Comparison of ENCODE assay signal across 8 mouse cellular contexts in genomic region chr5:108462446-108462845, GRCm38 (mm10). TPM values are rescaled to one million over a fixed set of nuclear protein-coding genes. Genes with fewer than 3 reads are reported as not detected.
DNase-seq lines count a peak whose midpoint lies in the region; ATAC-seq and TF ChIP-seq lines count a peak whose summit lies in the region.

No protein-coding gene starts in this region.

- peak overlapping the region; percentile 99 for H3K9ac ChIP-seq in heart, embryonic 16.5 days (ENCODE audit: low read length)
- peak overlapping the region; percentile 97 for H3K9ac ChIP-seq in liver, embryonic 15.5 days

- 34% methylated on average over 4 of the region's 4 CpGs for WGBS in heart, embryonic 16.5 days
- 51% methylated on average over 4 of the region's 4 CpGs for WGBS in liver, embryonic 15.5 days (ENCODE audit: insufficient replicate concordance)

- H3K4me3 ChIP-seq in erythroblast, embryonic 14.5 days (replicated peaks), result peak overlapping the region; percentile 93
- peak overlapping the region; percentile 94 for H3K4me3 ChIP-seq in E14TG2a.4 (replicated peaks; ENCODE audit: low read length)
- peak overlapping the region; percentile 99 for H3K4me3 ChIP-seq in heart, embryonic 16.5 days (ENCODE audit: low read length)
- H3K4me3 ChIP-seq in liver, embryonic 15.5 days (replicated peaks), result peak overlapping the region; percentile 87

- H3K4me2 ChIP-seq in heart, embryonic 16.5 days (ENCODE audit: low read depth, low read length), result peak overlapping the region; percentile 96
- H3K4me2 ChIP-seq in liver, embryonic 15.5 days, result peak overlapping the region; percentile 88

- no peaks in the 10 kb centered on the region for H3K9me3 ChIP-seq in erythroblast, embryonic 14.5 days (ENCODE audit: control insufficient read depth, low read length)
- H3K9me3 ChIP-seq in E14TG2a.4 (ENCODE audit: low read length), result no peaks in the 10 kb centered on the region
- H3K9me3 ChIP-seq in heart, embryonic 16.5 days (replicated peaks; ENCODE audit: control insufficient read depth, low read length), result no peaks in the 10 kb centered on the region
- no peaks in the 10 kb centered on the region for H3K9me3 ChIP-seq in liver, embryonic 15.5 days (replicated peaks)

- peak overlapping the region; percentile 73 for H3K27ac ChIP-seq in heart, embryonic 16.5 days (ENCODE audit: low read length)
- peak overlapping the region; percentile 85 for H3K27ac ChIP-seq in liver, embryonic 15.5 days (replicated peaks)

- no peak for DNase-seq in retina, embryonic 14.5 days (ENCODE audit: low spot score)
- DNase-seq in frontal cortex, adult 2 months (ENCODE audit: extremely low spot score in 1 of 2, low spot score in 1 of 2), result no peak
- DNase-seq in layer of hippocampus, adult 8-10 months (ENCODE audit: low spot score in 2 of 2), result no peak

- H3K27me3 ChIP-seq in erythroblast, embryonic 14.5 days (ENCODE audit: control insufficient read depth), result peaks cover 18% of the 10 kb centered on the region
- H3K27me3 ChIP-seq in E14TG2a.4 (ENCODE audit: insufficient read depth, low read length), result peaks cover 26% of the 10 kb centered on the region
- H3K27me3 ChIP-seq in heart, embryonic 16.5 days (ENCODE audit: control insufficient read depth, insufficient read depth, low read length), result no peaks in the 10 kb centered on the region
- peaks cover 8% of the 10 kb centered on the region; the same call in 1 of the 2 replicates for H3K27me3 ChIP-seq in liver, embryonic 15.5 days

- ATAC-seq in erythroblast, adult 5-6 weeks (replicated peaks; ENCODE audit: low FRiP score, poor library complexity, severe bottlenecking), result no peak
- no peak for ATAC-seq in heart, embryonic 16.5 days (replicated peaks; ENCODE audit: extremely low read depth, insufficient read depth, low FRiP score)
- ATAC-seq in liver, embryonic 15.5 days (ENCODE audit: insufficient read depth), result no peak

- TF ChIP-seq CTCF in E14TG2a.4 (conservative IDR thresholded peaks at IDR 0.05; ENCODE audit: low read length), result no peak

- peaks cover 20% of the 10 kb centered on the region for H3K36me3 ChIP-seq in erythroblast, embryonic 14.5 days (ENCODE audit: control insufficient read depth)
- peaks cover 18% of the 10 kb centered on the region; the same call in 1 of the 2 replicates for H3K36me3 ChIP-seq in E14TG2a.4 (ENCODE audit: insufficient read depth, low read length)
- H3K36me3 ChIP-seq in heart, embryonic 16.5 days (ENCODE audit: control insufficient read depth, insufficient read depth), result no peaks in the 10 kb centered on the region; the same call in 1 of the 2 replicates
- no peaks in the 10 kb centered on the region for H3K36me3 ChIP-seq in liver, embryonic 15.5 days (replicated peaks)

- H3K4me1 ChIP-seq in erythroblast, embryonic 14.5 days (ENCODE audit: control insufficient read depth), result peaks cover 78% of the 10 kb centered on the region
- peaks cover 49% of the 10 kb centered on the region for H3K4me1 ChIP-seq in E14TG2a.4 (replicated peaks; ENCODE audit: low read depth, low read length)
- peaks cover 47% of the 10 kb centered on the region for H3K4me1 ChIP-seq in heart, embryonic 16.5 days (ENCODE audit: control insufficient read depth, insufficient read depth, low read length)
- H3K4me1 ChIP-seq in liver, embryonic 15.5 days (replicated peaks), result peaks cover 65% of the 10 kb centered on the region

RNA-seq across cellular contexts. Expression of gene Pcgf3, which starts 1.4 kb away (rescaled TPM):
- polyA plus RNA-seq in erythroblast, embryonic 14.5 days (2012), result 0.36 and 0.60 TPM in 2 replicates
- 2.5 and 10.9 TPM in 2 replicates for total RNA-seq in erythroblast, adult 5-6 weeks (2015; ENCODE audit: low replicate concordance)
- 2.6 and 7.7 TPM in 2 replicates for total RNA-seq in erythroblast, adult 5-6 weeks (2017; ENCODE audit: low replicate concordance)
- polyA plus RNA-seq in heart, embryonic 16.5 days (2015; fragmentation: Nextera tagmentation; extraction: Ambion mirVana), result 16.3 and 18.3 TPM in 2 replicates
- 5.3 and 5.8 TPM in 2 replicates for polyA plus RNA-seq in liver, embryonic 15.5 days (2015; fragmentation: Nextera tagmentation; extraction: Ambion mirVana)
- polyA plus RNA-seq in frontal cortex, adult 2 months (2012; rRNA removed), result 19.0 and 20.3 TPM in 2 replicates
- total RNA-seq in layer of hippocampus, adult 8-10 months (2022), result 10 to 100 TPM; 42.2 to 44.1 (median 42.5) TPM

RNA-seq across cellular contexts. Expression of gene Mfsd7a, which starts 13.8 kb away (rescaled TPM):
- not detected in 2 replicates for polyA plus RNA-seq in erythroblast, embryonic 14.5 days (2012)
- 1.0 and 1.5 TPM in 2 replicates for total RNA-seq in erythroblast, adult 5-6 weeks (2015; ENCODE audit: low replicate concordance)
- total RNA-seq in erythroblast, adult 5-6 weeks (2017; ENCODE audit: low replicate concordance), result 0.43 TPM in 1 of 2 replicates, not detected in the other
- polyA plus RNA-seq in heart, embryonic 16.5 days (2015; fragmentation: Nextera tagmentation; extraction: Ambion mirVana), result 0.30 TPM in 2 replicates
- 0.16 and 0.28 TPM in 2 replicates for polyA plus RNA-seq in liver, embryonic 15.5 days (2015; fragmentation: Nextera tagmentation; extraction: Ambion mirVana)
- polyA plus RNA-seq in frontal cortex, adult 2 months (2012; rRNA removed), result 0.98 and 1.2 TPM in 2 replicates
- 1 to 10 TPM; 1.2 to 2.3 (median 1.7) TPM for total RNA-seq in layer of hippocampus, adult 8-10 months (2022)

RNA-seq across cellular contexts. Expression of gene Atp5k, which starts 28.2 kb away (rescaled TPM):
- 22.6 and 24.2 TPM in 2 replicates for polyA plus RNA-seq in erythroblast, embryonic 14.5 days (2012)
- total RNA-seq in erythroblast, adult 5-6 weeks (2015; ENCODE audit: low replicate concordance), result 69.9 and 81.5 TPM in 2 replicates
- 31.2 and 92.7 TPM in 2 replicates for total RNA-seq in erythroblast, adult 5-6 weeks (2017; ENCODE audit: low replicate concordance)
- 740 and 758 TPM in 2 replicates for polyA plus RNA-seq in heart, embryonic 16.5 days (2015; fragmentation: Nextera tagmentation; extraction: Ambion mirVana)
- polyA plus RNA-seq in liver, embryonic 15.5 days (2015; fragmentation: Nextera tagmentation; extraction: Ambion mirVana), result 155 and 216 TPM in 2 replicates
- polyA plus RNA-seq in frontal cortex, adult 2 months (2012; rRNA removed), result 350 and 364 TPM in 2 replicates
- 100 to 1,000 TPM; 119 to 263 (median 190) TPM for total RNA-seq in layer of hippocampus, adult 8-10 months (2022)
